Mouse (Mus musculus) stomach, embryonic 15.5 days (tissue): ENCODE measurements around the gene Dgkg. TPM values are rescaled to one million over a fixed set of nuclear protein-coding genes. Genes with fewer than 3 reads are reported as not detected.
A peak's percentile ranks its signal among the peaks of the same experiment; 100 is the strongest.

Experiments
- ATAC-seq: fragments of 200-750 bp; cut with Nextera tagmentation; 2 replicates; pipeline ENCODE4 v1.8.0; 2017; ENCODE audit warnings: low read depth, moderate number of reproducible peaks, moderate TSS enrichment; ENCODE audit not compliant: insufficient read depth, low FRiP score
- H3K27ac ChIP-seq: fragments of 300-500 bp; sonication (generic); 2 replicates; pipeline ENCODE4 v1.5.1; 2015; ENCODE audit warnings: mild to moderate bottlenecking, inconsistent platforms
- H3K27me3 ChIP-seq: fragments of 300-500 bp; sonication (generic); replicated peaks from 2 replicates; pipeline ENCODE4 v1.6.1; 2015; ENCODE audit warnings: inconsistent platforms
- H3K36me3 ChIP-seq: fragments of 300-500 bp; sonication (generic); 2 replicates; pipeline ENCODE4 v1.6.1; 2015; ENCODE audit warnings: inconsistent platforms
- H3K4me1 ChIP-seq: fragments of 300-500 bp; sonication (generic); 2 replicates; pipeline ENCODE4 v1.6.1; 2015; ENCODE audit warnings: inconsistent platforms
- H3K4me2 ChIP-seq: fragments of 300-500 bp; sonication (generic); 2 replicates; pipeline ENCODE4 v1.6.1; 2015; ENCODE audit warnings: mild to moderate bottlenecking, inconsistent platforms
- H3K4me3 ChIP-seq: fragments of 300-500 bp; sonication (generic); replicated peaks from 2 replicates; pipeline ENCODE4 v1.5.1; 2015; ENCODE audit warnings: inconsistent platforms
- H3K9ac ChIP-seq: fragments of 300-500 bp; sonication (generic); 2 replicates; pipeline ENCODE4 v1.6.1; 2015; ENCODE audit warnings: inconsistent platforms
- H3K9me3 ChIP-seq: fragments of 300-500 bp; sonication (generic); 2 replicates; pipeline ENCODE4 v1.6.1; 2016; ENCODE audit warnings: inconsistent platforms
- WGBS: fragments of 180-500 bp; shearing (Covaris S2); methylation state at CpG from one replicate; pipeline ENCODE4 v1.1.7; 2015; 5-methylcytosine and 5-hydroxymethylcytosine counted together
- polyA plus RNA-seq: library from polyadenylated mRNA; unstranded; fragments of >200 nt; fragmentation: Nextera tagmentation; extraction: Ambion mirVana; gene quantifications from 2 replicates; pipeline ENCODE4 v1.2.1, GENCODE M21; 2015

The Dgkg gene
- polyA plus RNA-seq, 1 experiment from 2014 or later, result 1.5 TPM

GRCm38 (mm10) chr16:22467111-22467510 lies 189.9 kb downstream of the Dgkg start:
- no peak for ATAC-seq
- H3K4me2 ChIP-seq, result no peak overlapping the region
- no peak overlapping the region for H3K27ac ChIP-seq
- H3K9ac ChIP-seq, result no peak overlapping the region
- no peak overlapping the region for H3K4me3 ChIP-seq
- H3K27me3 ChIP-seq, result no peaks in the 10 kb centered on the region
- no peaks in the 10 kb centered on the region for H3K36me3 ChIP-seq
- peaks cover 3% of the 10 kb centered on the region; the same call in 1 of the 2 replicates for H3K4me1 ChIP-seq
- no peaks in the 10 kb centered on the region for H3K9me3 ChIP-seq
- 86% methylated on average over 2 of the region's 2 CpGs for WGBS

GRCm38 (mm10) chr16:22466381-22466780 lies 190.6 kb downstream of the Dgkg start:
- no peaks in the 10 kb centered on the region for H3K36me3 ChIP-seq
- H3K4me3 ChIP-seq, result no peak overlapping the region
- no peak overlapping the region for H3K4me2 ChIP-seq
- no peak overlapping the region for H3K27ac ChIP-seq
- no peak for ATAC-seq
- H3K4me1 ChIP-seq, result peaks cover 3% of the 10 kb centered on the region; the same call in 1 of the 2 replicates
- no peak overlapping the region for H3K9ac ChIP-seq
- WGBS, result 66% methylated on average over 11 of the region's 11 CpGs
- no peaks in the 10 kb centered on the region for H3K9me3 ChIP-seq
- H3K27me3 ChIP-seq, result no peaks in the 10 kb centered on the region

GRCm38 (mm10) chr16:22462220-22462619 lies 194.8 kb downstream of the Dgkg start:
- H3K27ac ChIP-seq, result no peak overlapping the region
- H3K36me3 ChIP-seq, result no peaks in the 10 kb centered on the region
- H3K9ac ChIP-seq, result no peak overlapping the region
- no peak overlapping the region for H3K4me3 ChIP-seq
- no peaks in the 10 kb centered on the region for H3K9me3 ChIP-seq
- no peak for ATAC-seq
- no peak overlapping the region for H3K4me2 ChIP-seq
- no peaks in the 10 kb centered on the region for H3K27me3 ChIP-seq
- H3K4me1 ChIP-seq, result no peaks in the 10 kb centered on the region
- WGBS, result 83% methylated on average over 3 of the region's 3 CpGs

- ATAC-seq, result no peak
- 60% methylated on average over 6 of the region's 6 CpGs for WGBS
- Histone ChIP-seq H3K9me3 (no peaks in the 10 kb centered on the region), H3K27me3 (no peaks in the 10 kb centered on the region), H3K4me2 (no peak overlapping the region), H3K9ac (no peak overlapping the region), H3K36me3 (no peaks in the 10 kb centered on the region), H3K4me3 (no peak overlapping the region), H3K4me1 (no peaks in the 10 kb centered on the region), H3K27ac (no peak overlapping the region)
Measured at GRCm38 (mm10) chr16:22461728-22462127, 195.3 kb downstream of the Dgkg start.

GRCm38 (mm10) chr16:22460960-22461359 lies 196.1 kb downstream of the Dgkg start:
- WGBS, result 73% methylated on average over 1 of the region's 1 CpGs
- H3K4me3 ChIP-seq, result no peak overlapping the region
- H3K36me3 ChIP-seq, result no peaks in the 10 kb centered on the region
- H3K27ac ChIP-seq, result no peak overlapping the region
- no peak overlapping the region for H3K4me2 ChIP-seq
- H3K27me3 ChIP-seq, result no peaks in the 10 kb centered on the region
- no peak overlapping the region for H3K9ac ChIP-seq
- no peaks in the 10 kb centered on the region for H3K9me3 ChIP-seq
- H3K4me1 ChIP-seq, result no peaks in the 10 kb centered on the region
- ATAC-seq, result no peak

GRCm38 (mm10) chr16:22452082-22452481 lies 204.9 kb downstream of the Dgkg start:
- H3K27me3 ChIP-seq, result no peaks in the 10 kb centered on the region
- H3K4me2 ChIP-seq, result no peak overlapping the region
- peaks cover 4% of the 10 kb centered on the region; the same call in 1 of the 2 replicates for H3K4me1 ChIP-seq
- ATAC-seq, result peak; percentile 77
- H3K27ac ChIP-seq, result peak overlapping the region; percentile 19; the same call in 1 of the 2 replicates
- H3K36me3 ChIP-seq, result no peaks in the 10 kb centered on the region
- H3K4me3 ChIP-seq, result no peak overlapping the region
- 65% methylated on average over 9 of the region's 9 CpGs for WGBS
- no peaks in the 10 kb centered on the region for H3K9me3 ChIP-seq
- no peak overlapping the region for H3K9ac ChIP-seq

- Histone ChIP-seq H3K27me3 (no peaks in the 10 kb centered on the region), H3K9me3 (no peaks in the 10 kb centered on the region), H3K4me1 (peaks cover 4% of the 10 kb centered on the region; the same call in 1 of the 2 replicates), H3K27ac (no peak overlapping the region), H3K9ac (no peak overlapping the region), H3K4me3 (no peak overlapping the region), H3K36me3 (no peaks in the 10 kb centered on the region), H3K4me2 (no peak overlapping the region)
- 75% methylated on average over 6 of the region's 6 CpGs for WGBS
- ATAC-seq, result no peak
Measured at GRCm38 (mm10) chr16:22448093-22448492, 208.9 kb downstream of the Dgkg start.

GRCm38 (mm10) chr16:22444786-22445185 lies 212.2 kb downstream of the Dgkg start:
- WGBS, result 55% methylated on average over 6 of the region's 6 CpGs
- Histone ChIP-seq H3K4me2 (no peak overlapping the region), H3K9ac (no peak overlapping the region), H3K4me1 (peaks cover 7% of the 10 kb centered on the region), H3K27me3 (no peaks in the 10 kb centered on the region), H3K27ac (no peak overlapping the region), H3K36me3 (no peaks in the 10 kb centered on the region), H3K4me3 (no peak overlapping the region), H3K9me3 (no peaks in the 10 kb centered on the region)
- ATAC-seq, result no peak

GRCm38 (mm10) chr16:22442202-22442601 lies 214.8 kb downstream of the Dgkg start:
- WGBS, result 61% methylated on average over 7 of the region's 7 CpGs
- Histone ChIP-seq H3K4me3 (no peak overlapping the region), H3K27ac (no peak overlapping the region), H3K36me3 (no peaks in the 10 kb centered on the region), H3K9ac (no peak overlapping the region), H3K4me2 (no peak overlapping the region), H3K27me3 (no peaks in the 10 kb centered on the region), H3K4me1 (peaks cover 13% of the 10 kb centered on the region), H3K9me3 (no peaks in the 10 kb centered on the region)
- no peak for ATAC-seq

- Histone ChIP-seq H3K9ac (no peak overlapping the region), H3K9me3 (no peaks in the 10 kb centered on the region), H3K4me2 (no peak overlapping the region), H3K36me3 (no peaks in the 10 kb centered on the region), H3K27ac (no peak overlapping the region), H3K27me3 (no peaks in the 10 kb centered on the region), H3K4me1 (peaks cover 13% of the 10 kb centered on the region), H3K4me3 (no peak overlapping the region)
- WGBS, result 73% methylated on average over 4 of the region's 4 CpGs
- ATAC-seq, result no peak
Measured at GRCm38 (mm10) chr16:22441317-22441716, 215.7 kb downstream of the Dgkg start.

- Histone ChIP-seq H3K27me3 (no peaks in the 10 kb centered on the region), H3K36me3 (no peaks in the 10 kb centered on the region), H3K9me3 (no peaks in the 10 kb centered on the region), H3K27ac (peak overlapping the region; percentile 83), H3K9ac (peak overlapping the region; percentile 2; the same call in 1 of the 2 replicates), H3K4me1 (peaks cover 13% of the 10 kb centered on the region), H3K4me2 (peak overlapping the region; percentile 67), H3K4me3 (peak overlapping the region; percentile 46)
- no peak for ATAC-seq
- under 1% methylated on average over 18 of the region's 18 CpGs for WGBS
Measured at GRCm38 (mm10) chr16:22440269-22440668, 216.8 kb downstream of the Dgkg start.

- Histone ChIP-seq H3K9me3 (no peaks in the 10 kb centered on the region), H3K4me1 (peaks cover 13% of the 10 kb centered on the region), H3K4me3 (peak within 1 kb of the TSS; percentile 84), H3K9ac (peak within 1 kb of the TSS; percentile 47), H3K36me3 (no peaks in the 10 kb centered on the region), H3K27me3 (no peaks in the 10 kb centered on the region), H3K4me2 (peak within 1 kb of the TSS; percentile 97), H3K27ac (peak within 1 kb of the TSS; percentile 83)
- under 1% methylated on average over 57 of the region's 63 CpGs for WGBS
- peak; percentile 98 for ATAC-seq
Measured at GRCm38 (mm10) chr16:22439499-22440177, 217.4 kb downstream of the Dgkg start, which contains the start of gene Etv5. Gene Etv5, minus strand, starts transcription at chr16:22439719.
